Mouse (Mus musculus) cerebellum, adult 2 months (tissue): ENCODE data around the gene Lrrc29.

ENCODE experiments used
- CTCF ChIP-seq: fragments of 200-500 bp; IDR thresholded peaks from 2 replicates; pipeline ENCODE4 v1.5.1; 2011; ENCODE audit warnings: low read depth, mild to moderate bottlenecking, control low read depth, low read length, moderate library complexity, borderline replicate concordance; ENCODE audit not compliant: insufficient read depth
- POLR2A ChIP-seq: fragments of 200-500 bp; IDR thresholded peaks from 2 replicates; pipeline ENCODE4 v1.6.1; 2011; ENCODE audit warnings: low read length, control low read depth, borderline replicate concordance; ENCODE audit not compliant: insufficient read depth

GRCm38 (mm10) chr8:105294776-105295175 lies 31.3 kb downstream of the Lrrc29 start:
- TF ChIP-seq POLR2A (no peak), CTCF (no peak)
